ENCODE assay signal across 19 mouse cellular contexts in the genomic region with DNA sequence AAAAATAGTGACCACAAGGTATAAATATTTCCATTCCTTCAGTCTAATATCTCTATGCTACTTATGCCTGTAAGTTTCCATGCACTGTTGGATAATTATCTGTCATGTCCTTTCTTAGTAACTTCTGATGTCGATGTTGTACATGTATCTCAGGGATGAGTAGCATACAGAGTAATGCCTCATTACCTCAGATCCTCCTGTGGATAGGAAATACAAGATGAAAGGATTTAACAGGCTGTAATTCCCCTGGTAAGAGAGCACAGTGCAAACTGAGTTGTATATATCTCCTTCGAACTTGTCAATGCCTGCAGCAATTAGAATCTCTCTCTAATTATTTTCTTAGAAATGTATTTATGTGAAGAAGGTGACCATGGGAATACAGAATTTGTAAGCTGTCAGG. TPM values are rescaled to one million over a fixed set of nuclear protein-coding genes. Genes with fewer than 3 reads are reported as not detected.
DNase-seq lines count a peak whose midpoint lies in the region; ATAC-seq and TF ChIP-seq lines count a peak whose summit lies in the region.
"Had no signal": no experiment of that assay in that cellular context is flagged by ENCODE, and none has a peak within 500 bp of the region (broad histone marks: within the 10 kb centered on the region; RNA-seq: fewer than 3 reads in every experiment).

No protein-coding gene starts in this region.

- no peak for TF ChIP-seq CTCF in midbrain, postnatal 0 days (IDR thresholded peaks at IDR 0.05)
- TF ChIP-seq CTCF in brain, embryonic 14.5 days (IDR thresholded peaks at IDR 0.05; ENCODE audit: borderline replicate concordance, extremely low read depth, insufficient read depth, insufficient read length): no peak

- TF ChIP-seq POLR2A in brain, embryonic 14.5 days (IDR thresholded peaks at IDR 0.05; ENCODE audit: borderline replicate concordance, extremely low read depth, insufficient read depth, insufficient read length, poor library complexity, severe bottlenecking): no peak

- DNase-seq in midbrain, postnatal 0 days (ENCODE audit: low spot score): no peak
- DNase-seq in midbrain, embryonic 14.5 days: peak; percentile 18
- no peak for DNase-seq in midbrain, embryonic 10.5 days (ENCODE audit: low spot score)
- peak; percentile 35 for DNase-seq in brain, embryonic 14.5 days (ENCODE audit: low read depth)
- no peak for DNase-seq in urinary bladder, adult 18-20 months (ENCODE audit: low spot score in 2 of 2)
- DNase-seq: adrenal gland, adult 2 months; adrenal gland, postnatal 10 days; adrenal gland, postnatal 25 days; cerebellum, adult 11-12 months; cerebellum, adult 2 months; cerebellum, adult 9-10 months; cerebellum, postnatal 10 days; cerebellum, postnatal 25 days had no signal

- peak; percentile 30; the same call in 1 of the 2 replicates for ATAC-seq in midbrain, embryonic 12.5 days (ENCODE audit: low FRiP score, low read depth)
- no peak for ATAC-seq in midbrain, postnatal 0 days (ENCODE audit: low FRiP score)
- no peak; the same call in 1 of the 2 replicates for ATAC-seq in midbrain, embryonic 14.5 days (ENCODE audit: low FRiP score, low TSS enrichment)
- ATAC-seq: forebrain, embryonic 13.5 days; forebrain, embryonic 15.5 days had no signal

- H3K4me1 ChIP-seq in midbrain, embryonic 12.5 days: no peaks in the 10 kb centered on the region
- H3K4me1 ChIP-seq in midbrain, postnatal 0 days (ENCODE audit: insufficient read depth, low read length): no peaks in the 10 kb centered on the region
- no peaks in the 10 kb centered on the region for H3K4me1 ChIP-seq in midbrain, embryonic 14.5 days (ENCODE audit: control insufficient read depth, insufficient read depth, low read length)
- peaks cover 3% of the 10 kb centered on the region; the same call in 1 of the 2 replicates for H3K4me1 ChIP-seq in midbrain, embryonic 10.5 days
- H3K4me1 ChIP-seq: embryonic facial prominence, embryonic 12.5 days; forebrain, embryonic 13.5 days; forebrain, embryonic 15.5 days had no signal

- WGBS in midbrain, embryonic 12.5 days: 70% methylated on average over 2 of the region's 2 CpGs
- WGBS in midbrain, postnatal 0 days: 44% methylated on average over 2 of the region's 2 CpGs
- WGBS in midbrain, embryonic 14.5 days: 49% methylated on average over 2 of the region's 2 CpGs
- 88% methylated on average over 2 of the region's 2 CpGs for whole genome bisulfite sequencing in midbrain, embryonic 10.5 days

- no peaks in the 10 kb centered on the region for H3K36me3 ChIP-seq in midbrain, embryonic 12.5 days
- H3K36me3 ChIP-seq in midbrain, postnatal 0 days (ENCODE audit: insufficient read depth, low read length): no peaks in the 10 kb centered on the region
- H3K36me3 ChIP-seq in midbrain, embryonic 14.5 days (ENCODE audit: control insufficient read depth, insufficient read depth, low read length): no peaks in the 10 kb centered on the region
- no peaks in the 10 kb centered on the region for H3K36me3 ChIP-seq in midbrain, embryonic 10.5 days
- H3K36me3 ChIP-seq: embryonic facial prominence, embryonic 10.5 days; embryonic facial prominence, embryonic 12.5 days; forebrain, embryonic 15.5 days had no signal

- H3K9ac ChIP-seq in midbrain, embryonic 12.5 days (replicated peaks): no peak overlapping the region
- no peak overlapping the region for H3K9ac ChIP-seq in midbrain, postnatal 0 days (replicated peaks; ENCODE audit: low read length, poor library complexity, severe bottlenecking)
- H3K9ac ChIP-seq in midbrain, embryonic 14.5 days (replicated peaks; ENCODE audit: low read length): no peak overlapping the region
- H3K9ac ChIP-seq: embryonic facial prominence, embryonic 12.5 days; forebrain, embryonic 13.5 days; forebrain, embryonic 15.5 days had no signal

- H3K4me3 ChIP-seq in midbrain, embryonic 12.5 days: no peak overlapping the region
- H3K4me3 ChIP-seq in midbrain, postnatal 0 days (ENCODE audit: low read depth, low read length): no peak overlapping the region
- H3K4me3 ChIP-seq in midbrain, embryonic 14.5 days (replicated peaks; ENCODE audit: low read depth, low read length): no peak overlapping the region
- H3K4me3 ChIP-seq in midbrain, embryonic 10.5 days: no peak overlapping the region
- H3K4me3 ChIP-seq: embryonic facial prominence, embryonic 10.5 days; embryonic facial prominence, embryonic 12.5 days; forebrain, embryonic 13.5 days; forebrain, embryonic 15.5 days had no signal

- H3K9me3 ChIP-seq in midbrain, embryonic 12.5 days: no peaks in the 10 kb centered on the region
- H3K9me3 ChIP-seq in midbrain, postnatal 0 days (ENCODE audit: low read length): no peaks in the 10 kb centered on the region
- H3K9me3 ChIP-seq in midbrain, embryonic 14.5 days (ENCODE audit: control insufficient read depth, low read length): no peaks in the 10 kb centered on the region
- no peaks in the 10 kb centered on the region for H3K9me3 ChIP-seq in midbrain, embryonic 10.5 days (replicated peaks)
- H3K9me3 ChIP-seq: embryonic facial prominence, embryonic 10.5 days; embryonic facial prominence, embryonic 12.5 days; forebrain, embryonic 13.5 days; forebrain, embryonic 15.5 days had no signal

- H3K27ac ChIP-seq in midbrain, embryonic 12.5 days (replicated peaks): no peak overlapping the region
- no peak overlapping the region for H3K27ac ChIP-seq in midbrain, postnatal 0 days (ENCODE audit: low read depth, low read length)
- H3K27ac ChIP-seq in midbrain, embryonic 14.5 days (replicated peaks; ENCODE audit: low read depth, low read length): no peak overlapping the region
- H3K27ac ChIP-seq in midbrain, embryonic 10.5 days (replicated peaks): no peak overlapping the region
- H3K27ac ChIP-seq: embryonic facial prominence, embryonic 10.5 days; embryonic facial prominence, embryonic 12.5 days; forebrain, embryonic 13.5 days; forebrain, embryonic 15.5 days had no signal

- H3K4me2 ChIP-seq in midbrain, embryonic 12.5 days (replicated peaks): no peak overlapping the region
- no peak overlapping the region for H3K4me2 ChIP-seq in midbrain, postnatal 0 days (ENCODE audit: low read depth, low read length, poor library complexity, severe bottlenecking)
- H3K4me2 ChIP-seq in midbrain, embryonic 14.5 days (ENCODE audit: low read length): no peak overlapping the region
- H3K4me2 ChIP-seq: embryonic facial prominence, embryonic 12.5 days; forebrain, embryonic 13.5 days; forebrain, embryonic 15.5 days had no signal

- no peaks in the 10 kb centered on the region for H3K27me3 ChIP-seq in midbrain, embryonic 12.5 days
- no peaks in the 10 kb centered on the region for H3K27me3 ChIP-seq in midbrain, postnatal 0 days (ENCODE audit: insufficient read depth, low read length)
- no peaks in the 10 kb centered on the region for H3K27me3 ChIP-seq in midbrain, embryonic 14.5 days (ENCODE audit: control insufficient read depth, insufficient read depth, low read length)
- no peaks in the 10 kb centered on the region for H3K27me3 ChIP-seq in midbrain, embryonic 10.5 days (ENCODE audit: low read depth, poor library complexity, severe bottlenecking)
- H3K27me3 ChIP-seq: embryonic facial prominence, embryonic 12.5 days; forebrain, embryonic 13.5 days; forebrain, embryonic 15.5 days had no signal

RNA-seq across cellular contexts. Expression of a gene that starts 16.2 kb away (rescaled TPM):
- polyA plus RNA-seq in midbrain, embryonic 12.5 days (2016; fragmentation: Nextera tagmentation; extraction: Ambion mirVana): 0.20 TPM in 1 of 2 replicates, not detected in the other
- not detected in 2 replicates for total RNA-seq in midbrain, postnatal 0 days (2014; rRNA removed)
- polyA plus RNA-seq in midbrain, postnatal 0 days (2015; fragmentation: Nextera tagmentation; extraction: Ambion mirVana): 0.16 and 0.29 TPM in 2 replicates
- polyA plus RNA-seq in midbrain, embryonic 14.5 days (2014; fragmentation: Nextera tagmentation; extraction: Ambion mirVana): 0.53 and 0.63 TPM in 2 replicates
- 0.16 TPM in 1 of 2 replicates, not detected in the other for polyA plus RNA-seq in midbrain, embryonic 10.5 days (2016; fragmentation: Nextera tagmentation; extraction: Ambion mirVana)
- not detected in 2 replicates for polyA plus RNA-seq in brain, embryonic 14.5 days (2012; rRNA removed)
- total RNA-seq: adrenal gland, postnatal 25 days had no signal
- polyA plus RNA-seq: adrenal gland, adult 2 months; embryonic facial prominence, embryonic 10.5 days; forebrain, embryonic 11.5 days had no signal

Comparison
In these comparisons a context has a peak if more than half of its experiments do, and no peak if none do; other contexts are left out.
1. DNase-seq: peak in midbrain, embryonic 14.5 days (single experiment) and brain, embryonic 14.5 days (single experiment); none in midbrain, postnatal 0 days (single experiment), midbrain, embryonic 10.5 days (single experiment) and urinary bladder, adult 18-20 months (0 of 2).